Mouse (Mus musculus): ENCODE results near the gene Ciao2a. TPM values are rescaled to one million over a fixed set of nuclear protein-coding genes. Genes with fewer than 3 reads are reported as not detected.
A peak's percentile ranks its signal among the peaks of the same experiment; 100 is the strongest.

The Ciao2a gene
- polyA plus RNA-seq (2012; ENCODE audit: insufficient read depth, insufficient read length, missing spikeins), result 122 and 146 TPM in 2 replicates

- Histone ChIP-seq H3K4me3 (ENCODE audit: insufficient read depth, low read depth, low read length) (peak within 1 kb of the TSS; percentile 75), H3K27ac (replicated peaks; ENCODE audit: low read depth, low read length) (peak within 1 kb of the TSS; percentile 78)
Observed at GRCm38 (mm10) chr9:66126456-66127192, at the start of gene Ciao2a, which contains the start of gene Snx1. Gene Ciao2a (plus strand): TSS chr9:66126611. Gene Snx1 (minus strand): TSS chr9:66126587.

DNA sequence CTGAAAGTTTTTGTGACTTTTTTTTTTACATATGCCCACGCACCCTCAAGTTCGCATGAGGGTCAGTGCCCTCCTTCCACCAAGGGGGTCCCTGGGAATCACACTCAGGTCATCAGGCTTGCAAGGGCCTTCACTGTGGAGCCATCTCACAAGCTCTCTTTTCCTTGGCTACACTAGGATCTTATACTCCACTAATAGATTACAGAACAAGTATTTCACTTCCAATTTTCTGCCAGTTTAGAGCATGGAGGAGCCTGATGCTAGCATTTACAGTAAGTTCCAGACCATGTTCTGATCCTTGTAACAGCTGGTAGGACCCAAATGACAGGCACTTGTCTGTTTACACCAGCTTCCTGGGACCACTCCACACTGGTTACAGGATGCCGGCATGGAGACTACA, 48.3 kb upstream of the Ciao2a start:
- Histone ChIP-seq H3K4me1 (ENCODE audit: control insufficient read depth, insufficient read depth, insufficient read length, low read length) (no peaks in the 10 kb centered on the region), H3K4me3 (ENCODE audit: insufficient read depth, low read depth, low read length) (no peak overlapping the region), H3K27ac (replicated peaks; ENCODE audit: low read depth, low read length) (no peak overlapping the region)

More at GRCm38 (mm10) chr9:66126456-66127192, at the start of gene Ciao2a, which contains the start of gene Snx1:
- H3K4me1 ChIP-seq (ENCODE audit: control insufficient read depth, insufficient read depth, insufficient read length, low read length), result peaks cover 14% of the 10 kb centered on the region; the same call in 1 of the 2 replicates

DNA sequence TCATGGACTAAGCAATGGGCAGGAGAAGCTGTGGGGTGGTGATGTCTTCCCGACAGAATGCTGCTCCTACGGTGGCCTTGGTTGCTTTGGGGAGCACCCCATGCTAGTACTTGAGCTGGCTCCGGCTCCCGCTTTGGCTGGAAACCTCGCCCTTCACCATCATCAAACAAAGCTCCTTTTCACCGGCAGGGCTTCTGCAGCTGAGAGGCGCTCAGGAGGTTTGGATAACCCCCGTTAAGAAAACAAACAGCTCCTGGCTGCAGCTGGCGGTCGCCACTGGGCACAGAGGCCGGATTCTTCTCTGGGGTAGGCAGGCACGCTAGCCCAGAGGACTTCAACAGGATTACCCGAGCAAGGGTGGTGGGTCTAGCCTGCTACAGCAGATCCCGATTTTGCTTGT, 47.9 kb upstream of the Ciao2a start:
- no peak overlapping the region for H3K27ac ChIP-seq (replicated peaks; ENCODE audit: low read depth, low read length)
- H3K4me3 ChIP-seq (ENCODE audit: insufficient read depth, low read depth, low read length), result no peak overlapping the region
- H3K4me1 ChIP-seq (ENCODE audit: control insufficient read depth, insufficient read depth, insufficient read length, low read length), result no peaks in the 10 kb centered on the region

- Histone ChIP-seq H3K27ac (replicated peaks; ENCODE audit: low read depth, low read length) (no peak overlapping the region), H3K4me3 (ENCODE audit: insufficient read depth, low read depth, low read length) (no peak overlapping the region), H3K4me1 (ENCODE audit: control insufficient read depth, insufficient read depth, insufficient read length, low read length) (no peaks in the 10 kb centered on the region)
Observed at GRCm38 (mm10) chr9:66080804-66081459, 45.5 kb upstream of the Ciao2a start.

DNA sequence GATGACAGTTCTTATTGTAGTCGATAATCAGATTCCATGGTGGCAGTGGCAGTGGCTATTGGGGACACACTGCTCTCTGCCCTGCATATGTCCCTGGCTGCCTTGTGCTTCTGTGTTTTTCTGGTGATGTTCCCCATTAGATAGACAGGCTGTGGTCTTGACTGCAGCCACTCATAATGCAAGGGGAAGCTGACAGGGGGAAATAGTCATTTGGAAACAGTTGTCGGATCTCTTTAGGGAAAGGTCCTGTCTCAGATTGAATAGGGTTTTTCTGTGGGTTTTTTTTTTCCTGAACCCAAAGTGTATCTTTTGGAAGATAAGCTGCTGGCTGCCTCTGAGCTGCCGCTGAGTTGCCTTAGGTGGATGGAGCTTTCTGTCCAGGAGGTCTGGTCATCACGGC, 44.4 kb upstream of the Ciao2a start:
- H3K27ac ChIP-seq (replicated peaks; ENCODE audit: low read depth, low read length), result no peak overlapping the region
- H3K4me3 ChIP-seq (ENCODE audit: insufficient read depth, low read depth, low read length), result no peak overlapping the region
- no peaks in the 10 kb centered on the region for H3K4me1 ChIP-seq (ENCODE audit: control insufficient read depth, insufficient read depth, insufficient read length, low read length)

GRCm38 (mm10) chr9:66084171-66084570, 42.2 kb upstream of the Ciao2a start:
- Histone ChIP-seq H3K4me3 (ENCODE audit: insufficient read depth, low read depth, low read length) (no peak overlapping the region), H3K4me1 (ENCODE audit: control insufficient read depth, insufficient read depth, insufficient read length, low read length) (no peaks in the 10 kb centered on the region), H3K27ac (replicated peaks; ENCODE audit: low read depth, low read length) (no peak overlapping the region)

DNA sequence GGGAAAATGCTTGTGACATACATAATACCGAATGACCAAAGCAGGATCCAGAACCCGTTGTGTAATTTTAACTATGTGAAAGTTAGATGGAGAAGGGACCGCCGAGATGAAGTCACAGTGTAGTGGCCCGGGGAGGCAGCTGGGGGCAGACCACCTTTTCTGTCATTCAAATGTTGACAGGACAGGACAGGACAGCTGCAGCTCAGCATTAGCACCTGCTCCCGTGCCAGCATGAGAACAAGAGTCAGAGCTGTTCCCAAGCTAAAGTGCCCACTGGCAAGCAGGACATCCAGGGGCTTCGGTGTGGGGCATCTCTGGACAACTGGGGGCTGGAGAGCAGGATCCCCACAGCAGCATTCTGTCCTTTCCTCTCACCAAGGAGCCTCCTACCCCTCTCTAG, 39.3 kb upstream of the Ciao2a start:
- H3K4me3 ChIP-seq (ENCODE audit: insufficient read depth, low read depth, low read length), result no peak overlapping the region
- H3K27ac ChIP-seq (replicated peaks; ENCODE audit: low read depth, low read length), result no peak overlapping the region
- H3K4me1 ChIP-seq (ENCODE audit: control insufficient read depth, insufficient read depth, insufficient read length, low read length), result no peaks in the 10 kb centered on the region

- H3K27ac ChIP-seq (replicated peaks; ENCODE audit: low read depth, low read length), result no peak overlapping the region
- H3K4me1 ChIP-seq (ENCODE audit: control insufficient read depth, insufficient read depth, insufficient read length, low read length), result no peaks in the 10 kb centered on the region
- no peak overlapping the region for H3K4me3 ChIP-seq (ENCODE audit: insufficient read depth, low read depth, low read length)
Observed at GRCm38 (mm10) chr9:66088411-66088810, 38.0 kb upstream of the Ciao2a start.

DNA sequence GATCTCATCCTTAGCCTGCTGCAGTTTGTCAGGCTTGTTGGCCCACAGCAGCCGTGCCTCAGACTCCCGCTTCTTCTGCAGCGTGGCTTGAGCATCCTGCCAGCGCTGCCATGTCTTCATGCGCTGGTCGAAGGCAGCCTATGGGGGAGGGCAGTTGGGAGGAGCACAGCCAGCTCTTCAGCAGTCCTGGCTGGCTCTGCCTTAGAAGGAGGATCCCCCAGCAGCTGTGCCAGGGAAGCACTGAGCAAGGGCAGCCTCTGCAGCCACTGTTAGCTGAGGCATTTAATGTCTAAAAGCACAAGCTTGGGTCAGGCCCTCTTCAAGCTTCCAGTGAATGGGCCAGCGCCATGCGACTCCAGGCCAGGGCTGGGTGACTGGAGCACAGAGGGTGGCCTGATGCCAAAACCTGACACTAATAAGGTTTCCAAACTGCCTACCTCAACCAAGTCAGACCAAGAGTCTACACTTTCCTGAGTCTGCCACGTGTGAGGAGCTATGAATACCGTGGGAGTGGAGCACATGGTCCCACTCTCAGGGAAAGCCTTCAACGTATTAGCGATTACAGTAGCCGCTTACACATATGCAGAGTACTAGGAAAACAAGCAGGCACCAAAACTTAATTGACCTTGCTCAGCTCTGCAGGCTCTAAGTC, 35.7 kb upstream of the Ciao2a start:
- no peak overlapping the region for H3K4me3 ChIP-seq (ENCODE audit: insufficient read depth, low read depth, low read length)
- H3K4me1 ChIP-seq (ENCODE audit: control insufficient read depth, insufficient read depth, insufficient read length, low read length), result no peaks in the 10 kb centered on the region
- H3K27ac ChIP-seq (replicated peaks; ENCODE audit: low read depth, low read length), result no peak overlapping the region

- no peaks in the 10 kb centered on the region for H3K4me1 ChIP-seq (ENCODE audit: control insufficient read depth, insufficient read depth, insufficient read length, low read length)
- H3K27ac ChIP-seq (replicated peaks; ENCODE audit: low read depth, low read length), result no peak overlapping the region
- H3K4me3 ChIP-seq (ENCODE audit: insufficient read depth, low read depth, low read length), result no peak overlapping the region
Observed at GRCm38 (mm10) chr9:66091327-66092231, 34.8 kb upstream of the Ciao2a start.

DNA sequence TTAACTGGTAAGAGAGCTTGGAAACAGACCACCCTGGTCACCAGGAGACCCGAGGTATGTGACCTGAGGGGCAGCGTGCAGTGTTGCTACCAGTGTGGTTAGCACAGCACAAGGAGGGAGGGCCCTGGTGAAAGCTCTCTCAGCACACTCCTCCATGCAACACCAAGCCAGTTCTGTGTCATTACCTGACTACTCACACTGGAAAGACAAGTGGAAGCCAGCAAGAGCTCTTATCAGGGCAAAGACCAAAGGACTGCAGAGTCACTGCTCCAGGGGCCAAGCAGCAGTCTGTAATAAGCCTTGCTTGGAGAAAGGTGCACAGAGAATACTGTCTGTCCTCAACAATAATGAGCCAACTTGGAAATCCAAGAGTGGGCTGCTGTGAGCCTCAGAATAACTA, 33.7 kb upstream of the Ciao2a start:
- Histone ChIP-seq H3K27ac (replicated peaks; ENCODE audit: low read depth, low read length) (no peak overlapping the region), H3K4me3 (ENCODE audit: insufficient read depth, low read depth, low read length) (no peak overlapping the region), H3K4me1 (ENCODE audit: control insufficient read depth, insufficient read depth, insufficient read length, low read length) (no peaks in the 10 kb centered on the region)

DNA sequence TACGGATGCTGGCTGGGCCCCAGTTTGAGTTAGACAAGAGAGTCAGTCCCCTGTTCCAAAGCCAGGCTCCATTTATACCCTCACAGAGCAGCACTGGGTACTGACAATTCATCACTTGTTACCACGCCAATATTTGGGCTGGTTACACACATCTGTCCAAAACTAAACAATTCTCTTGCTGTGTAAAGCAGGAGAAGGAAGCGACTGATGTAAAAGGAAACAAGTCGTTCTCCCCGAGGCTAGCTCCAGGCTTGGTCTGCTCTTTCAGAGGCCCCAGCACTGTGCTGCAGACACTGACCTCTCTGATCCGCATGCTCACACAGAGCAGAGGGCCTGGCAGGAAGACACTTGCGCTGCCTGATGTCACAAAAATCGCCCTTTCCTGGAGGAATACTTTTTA, 24.8 kb upstream of the Ciao2a start:
- H3K4me1 ChIP-seq (ENCODE audit: control insufficient read depth, insufficient read depth, insufficient read length, low read length), result no peaks in the 10 kb centered on the region
- H3K27ac ChIP-seq (replicated peaks; ENCODE audit: low read depth, low read length), result no peak overlapping the region
- no peak overlapping the region for H3K4me3 ChIP-seq (ENCODE audit: insufficient read depth, low read depth, low read length)

DNA sequence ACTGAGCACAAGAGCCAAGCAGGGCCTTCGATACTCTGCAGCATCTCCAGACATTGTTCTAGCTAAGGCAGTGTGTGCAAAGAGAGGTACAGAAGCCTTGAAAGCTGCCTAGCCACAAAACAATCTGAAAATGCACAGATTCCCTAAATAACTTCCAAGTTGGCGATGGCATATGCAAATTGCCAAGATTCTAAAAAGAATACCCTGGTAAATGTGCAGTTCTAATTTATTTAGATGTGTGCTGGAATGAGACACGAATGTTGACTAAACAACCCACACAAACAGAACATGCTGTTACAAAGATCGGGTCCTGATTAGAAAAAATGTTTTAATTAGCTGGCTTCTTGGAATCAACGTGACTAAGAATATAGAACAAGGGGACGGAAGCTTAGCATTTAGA, 23.7 kb upstream of the Ciao2a start:
- Histone ChIP-seq H3K4me3 (ENCODE audit: insufficient read depth, low read depth, low read length) (no peak overlapping the region), H3K27ac (replicated peaks; ENCODE audit: low read depth, low read length) (no peak overlapping the region), H3K4me1 (ENCODE audit: control insufficient read depth, insufficient read depth, insufficient read length, low read length) (no peaks in the 10 kb centered on the region)

DNA sequence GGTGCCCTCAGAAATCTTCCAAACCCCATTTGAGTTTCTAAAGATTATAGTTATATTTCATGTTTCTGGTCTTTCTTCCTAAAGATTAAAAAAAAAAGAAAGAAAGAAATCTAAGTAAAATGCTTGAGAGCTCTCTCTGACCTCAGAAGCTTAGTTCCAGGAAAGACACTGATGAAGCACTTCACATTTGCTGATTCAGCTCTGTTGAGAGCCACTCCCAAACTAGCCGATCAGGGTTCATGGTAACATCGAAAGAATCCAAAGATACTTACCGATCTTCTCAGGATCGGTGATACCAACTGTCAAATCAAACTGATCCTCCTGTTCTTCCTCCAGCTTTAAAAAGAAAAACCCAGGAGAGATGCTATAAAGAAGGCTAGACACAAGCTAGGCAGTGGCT, 21.8 kb upstream of the Ciao2a start:
- Histone ChIP-seq H3K4me3 (ENCODE audit: insufficient read depth, low read depth, low read length) (no peak overlapping the region), H3K4me1 (ENCODE audit: control insufficient read depth, insufficient read depth, insufficient read length, low read length) (no peaks in the 10 kb centered on the region), H3K27ac (replicated peaks; ENCODE audit: low read depth, low read length) (no peak overlapping the region)

- Histone ChIP-seq H3K4me1 (ENCODE audit: control insufficient read depth, insufficient read depth, insufficient read length, low read length) (no peaks in the 10 kb centered on the region), H3K27ac (replicated peaks; ENCODE audit: low read depth, low read length) (no peak overlapping the region), H3K4me3 (ENCODE audit: insufficient read depth, low read depth, low read length) (no peak overlapping the region)
Observed at GRCm38 (mm10) chr9:66105168-66105567, 21.2 kb upstream of the Ciao2a start.
